Mouse (Mus musculus) myocyte (in vitro differentiated cells): Measurements from ENCODE around the gene Olfr329-ps.

Source experiments
- CEBPB ChIP-seq: IDR thresholded peaks from 2 replicates; pipeline ENCODE4 v1.6.1; 2011; ENCODE audit warnings: mild to moderate bottlenecking, moderate library complexity; ENCODE audit not compliant: poor library complexity, insufficient read depth, severe bottlenecking
- E2F4 ChIP-seq: IDR thresholded peaks from one replicate; pipeline ENCODE4 v1.6.1; 2011; ENCODE audit warnings: mild to moderate bottlenecking, control low read depth, moderate library complexity; ENCODE audit not compliant: insufficient read depth
- MAX ChIP-seq: IDR thresholded peaks from one replicate; pipeline ENCODE4 v1.6.1; 2011; ENCODE audit warnings: low read depth, mild to moderate bottlenecking, control low read depth
- POLR2A ChIP-seq: IDR thresholded peaks from one replicate; pipeline ENCODE4 v1.6.1; 2011; ENCODE audit warnings: low read depth, mild to moderate bottlenecking, control low read depth, moderate library complexity; ENCODE audit not compliant: insufficient read length
- POLR2AphosphoS2 ChIP-seq: IDR thresholded peaks from one replicate; pipeline ENCODE4 v1.6.1; 2011; ENCODE audit warnings: low read depth, control low read depth; ENCODE audit not compliant: insufficient read length
- USF1 ChIP-seq: IDR thresholded peaks from one replicate; pipeline ENCODE4 v1.6.1; 2011; ENCODE audit warnings: low read depth, mild to moderate bottlenecking, control low read depth, moderate library complexity

- TF ChIP-seq POLR2AphosphoS2 = no peak
- TF ChIP-seq POLR2A = no peak
- no peak for TF ChIP-seq MAX
- TF ChIP-seq USF1 = no peak
- no peak for TF ChIP-seq CEBPB
- TF ChIP-seq E2F4 = no peak
Observed at GRCm38 (mm10) chr11:58498761-58499160, 47.5 kb downstream of the Olfr329-ps start.
